Mouse (Mus musculus) myocyte (in vitro differentiated cells): ENCODE measurements around the gene Ubqln4.

Experiments
- CEBPB ChIP-seq: IDR thresholded peaks from 2 replicates; pipeline ENCODE4 v1.6.1; 2011; ENCODE audit warnings: mild to moderate bottlenecking, moderate library complexity; ENCODE audit not compliant: poor library complexity, insufficient read depth, severe bottlenecking
- MAX ChIP-seq: IDR thresholded peaks from one replicate; pipeline ENCODE4 v1.6.1; 2011; ENCODE audit warnings: low read depth, mild to moderate bottlenecking, control low read depth
- MYOD1 ChIP-seq, 3 experiments: IDR thresholded peaks; one replicate each; pipeline ENCODE4 v1.6.1; 2011; ENCODE audit warnings: control low read depth in 2 of 3, low read depth in 2 of 3, mild to moderate bottlenecking in 2 of 3, moderate library complexity in 1 of 3; ENCODE audit not compliant: insufficient read length in 2 of 3, control insufficient read depth in 1 of 3
- POLR2A ChIP-seq: IDR thresholded peaks from one replicate; pipeline ENCODE4 v1.6.1; 2011; ENCODE audit warnings: low read depth, mild to moderate bottlenecking, control low read depth, moderate library complexity; ENCODE audit not compliant: insufficient read length
- POLR2AphosphoS2 ChIP-seq: IDR thresholded peaks from one replicate; pipeline ENCODE4 v1.6.1; 2011; ENCODE audit warnings: low read depth, control low read depth; ENCODE audit not compliant: insufficient read length
- TCF12 ChIP-seq: IDR thresholded peaks from one replicate; pipeline ENCODE4 v1.6.1; 2011; ENCODE audit warnings: mild to moderate bottlenecking, control low read depth; ENCODE audit not compliant: poor library complexity, insufficient read depth, severe bottlenecking
- USF1 ChIP-seq: IDR thresholded peaks from one replicate; pipeline ENCODE4 v1.6.1; 2011; ENCODE audit warnings: low read depth, mild to moderate bottlenecking, control low read depth, moderate library complexity

GRCm38 (mm10) chr3:88505081-88505480, 48.5 kb upstream of the Ubqln4 start:
- no peak for TF ChIP-seq POLR2A
- no peak for TF ChIP-seq POLR2AphosphoS2
- TF ChIP-seq MYOD1 (IDR thresholded peaks at IDR 0.05; ENCODE audit: control insufficient read depth in 1 of 3, insufficient read length in 2 of 3, low read depth in 2 of 3) = no peak
- TF ChIP-seq MAX = no peak
- no peak for TF ChIP-seq USF1
- no peak for TF ChIP-seq TCF12
- no peak for TF ChIP-seq CEBPB
